Mouse (Mus musculus): ENCODE data around the gene Pramel6. TPM values are rescaled to one million over a fixed set of nuclear protein-coding genes. Genes with fewer than 3 reads are reported as not detected.
"Not testable (repeated sequence)": the region's sequence is repeated elsewhere in the genome, so short reads cannot be mapped to it uniquely, and the experiment has no call there.

Gene Pramel6
- total RNA-seq (2021) = not detected

- intact Hi-C loops (cut with DNase I) = no loop called here
- DNase-seq = no peak
These were observed at the start of gene Pramel6 for GRCm38 (mm10) chr2:87506265-87506664. Gene Pramel6, plus strand, starts transcription at chr2:87506565.

GRCm38 (mm10) chr2:87461769-87462168 lies 44.6 kb upstream of the Pramel6 start:
- intact Hi-C loops (cut with DNase I) = no loop called here
- no peak for DNase-seq

GRCm38 (mm10) chr2:87480207-87480606 lies 26.2 kb upstream of the Pramel6 start:
- DNase-seq = no peak
- intact Hi-C loops (cut with DNase I) = no loop called here

- intact Hi-C loops (cut with DNase I) = no loop called here
- no peak for DNase-seq
These were observed 25.2 kb upstream of the Pramel6 start for GRCm38 (mm10) chr2:87481158-87481557.

GRCm38 (mm10) chr2:87482276-87482675 lies 24.1 kb upstream of the Pramel6 start:
- intact Hi-C loops (cut with DNase I) = no loop called here
- DNase-seq = no peak

- intact Hi-C loops (cut with DNase I) = not testable (repeated sequence)
These were observed 9.4 kb upstream of the Pramel6 start, which contains the start of gene Pramel7 for GRCm38 (mm10) chr2:87496993-87497392. Gene Pramel7, minus strand, starts transcription at chr2:87497093.

GRCm38 (mm10) chr2:87515046-87515445 lies 8.7 kb downstream of the Pramel6 start:
- intact Hi-C loops (cut with DNase I) = no loop called here
- DNase-seq = no peak

More at GRCm38 (mm10) chr2:87496993-87497392, 9.4 kb upstream of the Pramel6 start, which contains the start of gene Pramel7:
- DNase-seq = not testable (repeated sequence)

- no peak for DNase-seq
- intact Hi-C loops (cut with DNase I) = no loop called here
These were observed 9.2 kb downstream of the Pramel6 start for GRCm38 (mm10) chr2:87515457-87516060.

- no peak for DNase-seq
- intact Hi-C loops (cut with DNase I) = no loop called here
These were observed 10.2 kb downstream of the Pramel6 start for GRCm38 (mm10) chr2:87516581-87516980.

- intact Hi-C loops (cut with DNase I) = no loop called here
- DNase-seq = peak; percentile 73 to 74
These were observed 14.3 kb downstream of the Pramel6 start for GRCm38 (mm10) chr2:87520651-87521050.

- DNase-seq; intact Hi-C loops (cut with DNase I): not testable (repeated sequence)
These were observed 19.7 kb downstream of the Pramel6 start for GRCm38 (mm10) chr2:87525899-87526616.

- intact Hi-C loops (cut with DNase I) = no loop called here
- DNase-seq = no peak
These were observed 25.1 kb downstream of the Pramel6 start, which contains the start of gene Olfr153 for GRCm38 (mm10) chr2:87531496-87531895. Gene Olfr153, plus strand, starts transcription at chr2:87531796.

GRCm38 (mm10) chr2:87534826-87535225 lies 28.5 kb downstream of the Pramel6 start:
- no peak for DNase-seq
- intact Hi-C loops (cut with DNase I) = no loop called here

- no peak for DNase-seq
- intact Hi-C loops (cut with DNase I) = no loop called here
These were observed 39.1 kb downstream of the Pramel6 start, which contains the start of gene Olfr1128 for GRCm38 (mm10) chr2:87545442-87545841. Gene Olfr1128, minus strand, starts transcription at chr2:87545542.

Other genes starting within 250 kb of the Pramel6 start
- not detected for gene Olfr1116, start 239.0 kb upstream of the Pramel6 start, total RNA-seq (2021)
- gene Olfr1118, start 199.0 kb upstream of the Pramel6 start, total RNA-seq (2021) = not detected
- not detected for gene Olfr1120, start 151.8 kb upstream of the Pramel6 start, total RNA-seq (2021)
- gene Olfr1121, start 136.7 kb upstream of the Pramel6 start, total RNA-seq (2021) = not detected
- under 1 TPM in 1 of 2 experiments, not detected in 1; 0.07 TPM for gene Olfr1122, start 120.7 kb upstream of the Pramel6 start, total RNA-seq (2021)
- not detected for gene Olfr1123, start 89.9 kb upstream of the Pramel6 start, total RNA-seq (2021)
- gene Olfr1124, start 76.3 kb upstream of the Pramel6 start, total RNA-seq (2021) = not detected
- not detected for gene Olfr1126, start 52.6 kb upstream of the Pramel6 start, total RNA-seq (2021)
- not detected for gene Pramel7, start 9.5 kb upstream of the Pramel6 start, total RNA-seq (2021)
- not detected for gene Olfr153, start 25.2 kb downstream of the Pramel6 start, total RNA-seq (2021)
- not detected for gene Olfr1128, start 39.0 kb downstream of the Pramel6 start, total RNA-seq (2021)
- gene Olfr1129, start 67.3 kb downstream of the Pramel6 start, total RNA-seq (2021) = not detected
- not detected for gene Olfr1130, start 99.6 kb downstream of the Pramel6 start, total RNA-seq (2021)
- gene Olfr1131, start 120.5 kb downstream of the Pramel6 start, total RNA-seq (2021) = not detected
- not detected for gene Olfr1132, start 131.0 kb downstream of the Pramel6 start, total RNA-seq (2021)
- not detected for gene Olfr1133, start 140.8 kb downstream of the Pramel6 start, total RNA-seq (2021)
- not detected for gene Olfr1134, start 151.9 kb downstream of the Pramel6 start, total RNA-seq (2021)
- gene Olfr1135, start 167.1 kb downstream of the Pramel6 start, total RNA-seq (2021) = not detected
- not detected for gene Olfr1136, start 187.4 kb downstream of the Pramel6 start, total RNA-seq (2021)
- gene Olfr1137, start 206.6 kb downstream of the Pramel6 start, total RNA-seq (2021) = not detected
- not detected for gene Olfr1138, start 233.4 kb downstream of the Pramel6 start, total RNA-seq (2021)
- not detected for gene Olfr1140, start 237.2 kb downstream of the Pramel6 start, total RNA-seq (2021)
- not detected for gene Olfr1141, start 247.4 kb downstream of the Pramel6 start, total RNA-seq (2021)

All from heart, postnatal 10 days (tissue).